Mouse (Mus musculus) hindbrain, embryonic 15.5 days (tissue): ENCODE results near the gene Fblim1. TPM values are rescaled to one million over a fixed set of nuclear protein-coding genes. Genes with fewer than 3 reads are reported as not detected.

Source experiments
- ATAC-seq: fragments of 200-750 bp; cut with Nextera tagmentation; 2 replicates; pipeline ENCODE4 v1.8.0; 2017; ENCODE audit warnings: low read depth, moderate number of reproducible peaks, moderate TSS enrichment; ENCODE audit not compliant: low FRiP score
- H3K27ac ChIP-seq: fragments of 300-500 bp; sonication (generic); replicated peaks from 2 replicates; pipeline ENCODE4 v1.5.1; 2015; ENCODE audit warnings: mild to moderate bottlenecking, inconsistent platforms
- H3K27me3 ChIP-seq: fragments of 300-500 bp; sonication (generic); 2 replicates; pipeline ENCODE4 v1.6.1; 2015; ENCODE audit warnings: control low read depth, inconsistent platforms
- H3K36me3 ChIP-seq: fragments of 300-500 bp; sonication (generic); 2 replicates; pipeline ENCODE4 v1.6.1; 2015; ENCODE audit warnings: control low read depth, inconsistent platforms
- H3K4me1 ChIP-seq: fragments of 300-500 bp; sonication (generic); replicated peaks from 2 replicates; pipeline ENCODE4 v1.6.1; 2015; ENCODE audit warnings: control low read depth, inconsistent platforms
- H3K4me2 ChIP-seq: fragments of 300-500 bp; sonication (generic); 2 replicates; pipeline ENCODE4 v1.6.1; 2015; ENCODE audit warnings: moderate library complexity, mild to moderate bottlenecking, inconsistent platforms
- H3K4me3 ChIP-seq: fragments of 300-500 bp; sonication (generic); 2 replicates; pipeline ENCODE4 v1.5.1; 2015; ENCODE audit warnings: mild to moderate bottlenecking, inconsistent platforms
- H3K9ac ChIP-seq: fragments of 300-500 bp; sonication (generic); 2 replicates; pipeline ENCODE4 v1.6.1; 2015; ENCODE audit warnings: inconsistent platforms
- H3K9me3 ChIP-seq: fragments of 300-500 bp; sonication (generic); 2 replicates; pipeline ENCODE4 v1.6.1; 2016; ENCODE audit warnings: control low read depth, inconsistent platforms
- WGBS: fragments of 180-500 bp; shearing (Covaris S2); methylation state at CpG from one replicate; pipeline ENCODE4 v1.1.7; 2015; 5-methylcytosine and 5-hydroxymethylcytosine counted together
- polyA plus RNA-seq: library from polyadenylated mRNA; unstranded; fragments of >200 nt; fragmentation: Nextera tagmentation; extraction: Ambion mirVana; gene quantifications from 2 replicates; pipeline ENCODE4 v1.2.1, GENCODE M21; 2015

Gene Fblim1
- polyA plus RNA-seq, 1 experiment from 2014 or later = 49.9 TPM

DNA sequence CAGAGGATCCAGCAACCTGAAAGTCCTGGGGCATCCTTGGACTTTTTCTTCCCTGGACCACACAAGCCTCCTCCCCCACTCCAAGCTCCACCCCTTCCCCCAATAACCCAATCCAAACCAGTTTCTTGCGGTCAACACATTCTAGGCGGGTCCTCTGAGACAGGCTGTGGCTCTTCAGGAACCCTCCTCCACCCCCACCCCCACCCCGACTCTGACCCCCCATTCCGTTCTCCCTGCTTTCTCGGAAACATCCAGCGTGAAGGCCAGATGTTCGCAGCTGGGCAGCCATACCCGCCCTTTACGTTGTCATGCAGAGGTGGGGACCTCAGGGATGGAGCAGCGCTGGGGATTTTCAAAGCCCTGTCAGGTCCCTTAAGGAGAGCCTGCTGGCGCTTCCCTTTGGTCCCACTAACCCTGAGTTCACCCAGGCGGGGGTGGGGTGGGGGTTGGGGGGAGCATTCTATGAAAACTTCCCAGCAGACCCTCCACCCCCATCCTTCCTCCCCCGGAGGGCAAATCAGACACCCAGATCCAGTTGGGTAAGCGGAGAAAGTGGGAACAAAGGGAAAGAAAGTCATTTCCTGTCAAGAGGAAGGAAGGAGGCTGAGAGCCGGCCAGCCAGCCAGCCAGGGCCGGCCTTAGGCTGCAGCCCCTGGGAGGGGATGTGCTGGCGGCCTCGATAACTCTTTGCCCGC lies 7.5 kb downstream of the Fblim1 start:
- H3K36me3 ChIP-seq = 0 out of 2 replicates have a peak, but pooled peaks cover 2% of the 10 kb centered on the region
- peak overlapping the region; percentile 45 for H3K27ac ChIP-seq
- H3K4me1 ChIP-seq = peaks cover 29% of the 10 kb centered on the region
- peak overlapping the region; percentile 72 for H3K4me3 ChIP-seq
- H3K9ac ChIP-seq = peak overlapping the region; percentile 67
- 2% methylated on average over 19 of the region's 19 CpGs for WGBS
- H3K9me3 ChIP-seq = no peaks in the 10 kb centered on the region
- peak overlapping the region; percentile 93 for H3K4me2 ChIP-seq
- H3K27me3 ChIP-seq = no peaks in the 10 kb centered on the region
- 0 out of 2 replicates have a peak, but pooled peaks have one; percentile 7 for ATAC-seq

- Histone ChIP-seq H3K27me3 (no peaks in the 10 kb centered on the region), H3K9ac (no peak overlapping the region), H3K9me3 (no peaks in the 10 kb centered on the region), H3K36me3 (0 out of 2 replicates have a peak, but pooled peaks cover 6% of the 10 kb centered on the region), H3K4me3 (no peak overlapping the region), H3K4me2 (no peak overlapping the region), H3K4me1 (peaks cover 29% of the 10 kb centered on the region), H3K27ac (no peak overlapping the region)
- no peak for ATAC-seq
- 92% methylated on average over 8 of the region's 8 CpGs for WGBS
These were observed 9.1 kb downstream of the Fblim1 start for GRCm38 (mm10) chr4:141596700-141597328.

GRCm38 (mm10) chr4:141595605-141596268 lies 10.2 kb downstream of the Fblim1 start:
- ATAC-seq = no peak

GRCm38 (mm10) chr4:141595138-141595537 lies 10.8 kb downstream of the Fblim1 start:
- WGBS = 93% methylated on average over 11 of the region's 11 CpGs
- no peaks in the 10 kb centered on the region for H3K9me3 ChIP-seq
- ATAC-seq = no peak
- peaks cover 26% of the 10 kb centered on the region for H3K4me1 ChIP-seq
- H3K27ac ChIP-seq = no peak overlapping the region
- 0 out of 2 replicates have a peak, but pooled peaks cover 6% of the 10 kb centered on the region for H3K36me3 ChIP-seq
- H3K9ac ChIP-seq = no peak overlapping the region
- no peak overlapping the region for H3K4me3 ChIP-seq
- H3K4me2 ChIP-seq = no peak overlapping the region
- H3K27me3 ChIP-seq = no peaks in the 10 kb centered on the region

More at GRCm38 (mm10) chr4:141595605-141596268, 10.2 kb downstream of the Fblim1 start:
- no peaks in the 10 kb centered on the region for H3K9me3 ChIP-seq
- H3K27me3 ChIP-seq = no peaks in the 10 kb centered on the region
- 79% methylated on average over 9 of the region's 9 CpGs for WGBS
- H3K4me2 ChIP-seq = no peak overlapping the region
- no peak overlapping the region for H3K27ac ChIP-seq
- 0 out of 2 replicates have a peak, but pooled peaks cover 6% of the 10 kb centered on the region for H3K36me3 ChIP-seq
- H3K4me1 ChIP-seq = peaks cover 29% of the 10 kb centered on the region
- H3K9ac ChIP-seq = no peak overlapping the region
- H3K4me3 ChIP-seq = no peak overlapping the region

- no peak overlapping the region for H3K27ac ChIP-seq
- H3K9me3 ChIP-seq = no peaks in the 10 kb centered on the region
- no peak overlapping the region for H3K9ac ChIP-seq
- no peak for ATAC-seq
- no peaks in the 10 kb centered on the region for H3K4me1 ChIP-seq
- no peaks in the 10 kb centered on the region for H3K27me3 ChIP-seq
- no peak overlapping the region for H3K4me3 ChIP-seq
- 26% methylated on average over 3 of the region's 3 CpGs for WGBS
- H3K4me2 ChIP-seq = no peak overlapping the region
- peaks cover 16% of the 10 kb centered on the region for H3K36me3 ChIP-seq
These were observed 14.3 kb downstream of the Fblim1 start for GRCm38 (mm10) chr4:141591547-141591946.

DNA sequence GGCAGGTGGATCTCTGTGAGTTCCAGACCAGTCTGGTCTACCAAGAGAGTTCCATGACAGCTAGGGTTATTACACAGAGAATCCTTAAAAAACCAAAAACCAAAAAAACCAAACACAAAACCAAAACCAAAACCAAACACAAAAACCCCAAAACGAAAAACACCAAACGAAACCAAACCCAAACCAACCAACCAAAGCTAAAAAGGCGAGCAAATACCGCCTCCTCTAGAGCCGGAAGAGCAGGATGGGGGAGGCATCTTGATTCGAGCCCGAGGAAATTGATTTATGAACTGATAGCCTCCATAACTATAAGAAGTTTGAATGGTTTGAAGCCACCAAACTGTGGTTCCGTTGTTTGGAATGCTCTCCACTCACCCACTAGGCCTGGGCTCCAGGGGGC lies 22.0 kb downstream of the Fblim1 start:
- Histone ChIP-seq H3K4me2 (no peak overlapping the region), H3K9ac (no peak overlapping the region), H3K4me3 (no peak overlapping the region), H3K27ac (no peak overlapping the region), H3K27me3 (no peaks in the 10 kb centered on the region), H3K9me3 (no peaks in the 10 kb centered on the region), H3K36me3 (peaks cover 19% of the 10 kb centered on the region), H3K4me1 (no peaks in the 10 kb centered on the region)
- 92% methylated on average over 8 of the region's 8 CpGs for WGBS
- no peak for ATAC-seq

DNA sequence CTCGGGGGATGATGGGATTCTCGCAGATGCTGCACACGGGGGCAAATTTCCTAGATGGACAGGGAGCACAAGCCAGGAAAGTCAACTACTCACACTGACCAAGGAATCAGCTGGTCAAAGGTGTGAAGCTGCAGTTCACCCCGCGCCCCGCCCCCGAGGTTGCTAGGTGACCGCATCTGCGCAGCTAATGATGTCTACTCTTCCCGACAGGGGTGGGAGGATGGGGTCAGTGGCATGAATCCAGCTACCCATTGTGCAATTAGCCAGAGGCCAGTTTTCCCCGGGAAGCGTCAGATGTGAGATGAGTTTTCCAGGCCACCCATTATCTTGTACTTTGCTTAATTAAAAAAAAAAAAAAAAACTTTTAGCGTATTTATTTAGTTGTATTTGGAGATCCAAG lies 24.8 kb downstream of the Fblim1 start:
- Histone ChIP-seq H3K4me1 (no peaks in the 10 kb centered on the region), H3K9me3 (no peaks in the 10 kb centered on the region), H3K4me2 (no peak overlapping the region), H3K36me3 (peaks cover 29% of the 10 kb centered on the region), H3K27me3 (no peaks in the 10 kb centered on the region), H3K9ac (no peak overlapping the region), H3K4me3 (no peak overlapping the region), H3K27ac (no peak overlapping the region)
- 74% methylated on average over 13 of the region's 13 CpGs for WGBS
- no peak for ATAC-seq

- Histone ChIP-seq H3K9me3 (no peaks in the 10 kb centered on the region), H3K36me3 (peaks cover 21% of the 10 kb centered on the region), H3K9ac (no peak overlapping the region), H3K4me1 (no peaks in the 10 kb centered on the region), H3K27ac (no peak overlapping the region), H3K27me3 (no peaks in the 10 kb centered on the region), H3K4me3 (no peak overlapping the region), H3K4me2 (no peak overlapping the region)
- no peak for ATAC-seq
- whole genome bisulfite sequencing = 87% methylated on average over 3 of the region's 3 CpGs
These were observed 27.1 kb downstream of the Fblim1 start for GRCm38 (mm10) chr4:141578833-141579232.

GRCm38 (mm10) chr4:141576877-141577276 lies 29.0 kb downstream of the Fblim1 start:
- Histone ChIP-seq H3K9me3 (no peaks in the 10 kb centered on the region), H3K4me2 (no peak overlapping the region), H3K4me1 (no peaks in the 10 kb centered on the region), H3K4me3 (no peak overlapping the region), H3K27me3 (no peaks in the 10 kb centered on the region), H3K36me3 (peaks cover 21% of the 10 kb centered on the region), H3K9ac (no peak overlapping the region), H3K27ac (no peak overlapping the region)
- ATAC-seq = no peak
- 93% methylated on average over 7 of the region's 7 CpGs for WGBS

- Histone ChIP-seq H3K27ac (no peak overlapping the region), H3K9me3 (no peaks in the 10 kb centered on the region), H3K4me1 (no peaks in the 10 kb centered on the region), H3K4me3 (no peak overlapping the region), H3K27me3 (no peaks in the 10 kb centered on the region), H3K9ac (no peak overlapping the region), H3K4me2 (no peak overlapping the region), H3K36me3 (peaks cover 21% of the 10 kb centered on the region)
- 88% methylated on average over 11 of the region's 11 CpGs for WGBS
- no peak for ATAC-seq
These were observed 29.5 kb downstream of the Fblim1 start for GRCm38 (mm10) chr4:141576404-141576803.

DNA sequence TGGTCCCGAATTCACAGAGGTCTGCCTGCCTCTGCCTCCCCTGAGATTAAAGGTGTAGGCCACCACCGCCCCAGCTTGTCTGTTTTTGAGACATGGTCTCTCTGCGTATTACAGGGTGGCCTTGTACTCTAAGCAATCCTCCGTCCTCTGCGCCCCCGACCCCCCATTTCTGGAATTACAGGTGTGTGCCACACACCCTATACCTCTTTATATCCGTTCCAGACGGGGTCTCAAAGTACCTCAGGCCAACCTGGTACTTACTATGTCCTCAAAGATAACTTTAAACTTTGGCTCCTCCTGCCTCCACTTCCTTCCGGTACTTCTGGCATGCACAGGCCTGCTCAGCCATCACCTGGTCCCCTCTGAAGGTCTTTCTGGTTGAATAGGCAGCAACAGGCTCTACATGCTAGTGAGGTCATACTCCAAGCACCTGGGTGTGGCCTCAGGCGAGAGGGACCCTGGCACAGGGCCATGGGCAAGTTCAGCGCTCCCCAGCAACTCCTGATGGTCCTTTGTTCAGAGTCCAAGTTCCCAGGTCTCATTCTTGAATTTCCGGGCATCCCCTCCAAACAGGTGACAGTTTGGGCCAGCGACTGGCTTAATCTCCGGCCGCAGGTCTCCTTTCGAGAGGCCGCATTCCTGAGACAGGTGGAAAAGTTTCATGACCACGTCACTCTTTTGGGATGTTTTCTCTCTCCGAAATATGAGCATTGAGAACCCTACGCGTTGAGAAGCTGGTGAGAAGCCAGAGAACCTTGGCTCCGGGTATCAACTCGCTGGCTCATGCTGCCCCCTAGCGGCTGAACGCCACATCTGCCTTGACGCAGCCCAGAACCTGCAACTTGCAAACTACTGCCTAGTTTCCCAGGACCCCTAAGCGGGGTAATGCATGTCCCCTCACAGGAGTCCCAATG lies 30.9 kb downstream of the Fblim1 start:
- WGBS = 41% methylated on average over 27 of the region's 27 CpGs
- H3K4me3 ChIP-seq = no peak overlapping the region

More for the DNA sequence above, 30.9 kb downstream of the Fblim1 start:
- Histone ChIP-seq H3K9ac (no peak overlapping the region), H3K27me3 (no peaks in the 10 kb centered on the region), H3K9me3 (no peaks in the 10 kb centered on the region), H3K4me1 (no peaks in the 10 kb centered on the region), H3K4me2 (0 out of 2 replicates have a peak overlapping the region, but pooled peaks have one; percentile 4), H3K36me3 (peaks cover 16% of the 10 kb centered on the region), H3K27ac (no peak overlapping the region)
- ATAC-seq = peak; percentile 77; the same call in 1 of the 2 replicates
